Mouse (Mus musculus) c-Kit-positive CD71-negative TER-119-negative erythroid progenitor cells, embryonic 14.5 days (primary cell): ENCODE data around the gene Rora.

Experiments used
- DNase-seq: peaks from one replicate; pipeline ENCODE4 v3.0.0-alpha.2; 2013; ENCODE audit warnings: low read depth

Gene Rora

GRCm38 (mm10) chr9:68891431-68891830 lies 237.8 kb downstream of the Rora start:
- DNase-seq = no peak

GRCm38 (mm10) chr9:68892356-68892755 lies 238.8 kb downstream of the Rora start:
- DNase-seq = no peak

- no peak for DNase-seq
Observed at GRCm38 (mm10) chr9:68892859-68893258, 239.3 kb downstream of the Rora start.

- no peak for DNase-seq
Observed at GRCm38 (mm10) chr9:68898286-68898685, 244.7 kb downstream of the Rora start.

- DNase-seq = no peak
Observed at GRCm38 (mm10) chr9:68899525-68900222, 246.1 kb downstream of the Rora start.

GRCm38 (mm10) chr9:68906361-68906883 lies 252.8 kb downstream of the Rora start:
- DNase-seq = no peak

GRCm38 (mm10) chr9:68912483-68913151 lies 259.0 kb downstream of the Rora start:
- DNase-seq = no peak

GRCm38 (mm10) chr9:68913191-68913697 lies 259.7 kb downstream of the Rora start:
- no peak for DNase-seq

GRCm38 (mm10) chr9:68914541-68915275 lies 261.1 kb downstream of the Rora start:
- DNase-seq = no peak

- no peak for DNase-seq
Observed at GRCm38 (mm10) chr9:68916741-68917140, 263.2 kb downstream of the Rora start.

GRCm38 (mm10) chr9:68923128-68923601 lies 269.6 kb downstream of the Rora start:
- no peak for DNase-seq

GRCm38 (mm10) chr9:68926406-68926805 lies 272.8 kb downstream of the Rora start:
- no peak for DNase-seq

- DNase-seq = peak; percentile 29
Observed at GRCm38 (mm10) chr9:68933159-68933558, 279.6 kb downstream of the Rora start.

GRCm38 (mm10) chr9:68934238-68934637 lies 280.7 kb downstream of the Rora start:
- DNase-seq = no peak

- DNase-seq = no peak
Observed at GRCm38 (mm10) chr9:68935611-68936010, 282.0 kb downstream of the Rora start.

GRCm38 (mm10) chr9:68941037-68941436 lies 287.5 kb downstream of the Rora start:
- no peak for DNase-seq

- no peak for DNase-seq
Observed at GRCm38 (mm10) chr9:68942595-68943011, 289.0 kb downstream of the Rora start.

GRCm38 (mm10) chr9:68944026-68944425 lies 290.4 kb downstream of the Rora start:
- no peak for DNase-seq

- DNase-seq = no peak
Observed at GRCm38 (mm10) chr9:68947707-68948106, 294.1 kb downstream of the Rora start.

- DNase-seq = no peak
Observed at GRCm38 (mm10) chr9:68948141-68948540, 294.6 kb downstream of the Rora start.

- peak; percentile 29 for DNase-seq
Observed at GRCm38 (mm10) chr9:68956210-68956874, 302.8 kb downstream of the Rora start.
